Mouse (Mus musculus): ENCODE measurements around the gene Alox5. TPM values are rescaled to one million over a fixed set of nuclear protein-coding genes. Genes with fewer than 3 reads are reported as not detected.

Gene Alox5
- polyA plus RNA-seq, 1 experiment from 2014 or later: 0.86 TPM

- no peaks in the 10 kb centered on the region for H3K27me3 ChIP-seq (ENCODE audit: low read depth, poor library complexity, severe bottlenecking)
- no peaks in the 10 kb centered on the region for H3K4me1 ChIP-seq
- 86% methylated on average over 4 of the region's 4 CpGs for WGBS
- H3K36me3 ChIP-seq: no peaks in the 10 kb centered on the region
- H3K9me3 ChIP-seq (replicated peaks): no peaks in the 10 kb centered on the region
- no peak overlapping the region for H3K27ac ChIP-seq
- no peak overlapping the region for H3K4me3 ChIP-seq
- DNase-seq (ENCODE audit: low spot score): no peak
Measured at GRCm38 (mm10) chr6:116440447-116440846, 20.5 kb downstream of the Alox5 start.

- DNase-seq (ENCODE audit: low spot score): no peak
- H3K4me1 ChIP-seq: no peaks in the 10 kb centered on the region
- no peaks in the 10 kb centered on the region for H3K9me3 ChIP-seq (replicated peaks)
- H3K4me3 ChIP-seq: no peak overlapping the region
- no peak overlapping the region for H3K27ac ChIP-seq
- no peaks in the 10 kb centered on the region for H3K36me3 ChIP-seq
- WGBS: 89% methylated on average over 6 of the region's 6 CpGs
- no peaks in the 10 kb centered on the region for H3K27me3 ChIP-seq (ENCODE audit: low read depth, poor library complexity, severe bottlenecking)
Measured at GRCm38 (mm10) chr6:116439531-116439930, 21.4 kb downstream of the Alox5 start.

- DNase-seq (ENCODE audit: low spot score): no peak
- WGBS: 85% methylated on average over 6 of the region's 6 CpGs
- H3K36me3 ChIP-seq: no peaks in the 10 kb centered on the region
- no peaks in the 10 kb centered on the region for H3K4me1 ChIP-seq
- no peaks in the 10 kb centered on the region for H3K9me3 ChIP-seq (replicated peaks)
- no peak overlapping the region for H3K27ac ChIP-seq
- no peaks in the 10 kb centered on the region for H3K27me3 ChIP-seq (ENCODE audit: low read depth, poor library complexity, severe bottlenecking)
- no peak overlapping the region for H3K4me3 ChIP-seq
Measured at GRCm38 (mm10) chr6:116438864-116439263, 22.1 kb downstream of the Alox5 start.

- Histone ChIP-seq H3K27me3 (ENCODE audit: low read depth, poor library complexity, severe bottlenecking) (no peaks in the 10 kb centered on the region), H3K27ac (no peak overlapping the region), H3K4me1 (no peaks in the 10 kb centered on the region), H3K9me3 (replicated peaks) (no peaks in the 10 kb centered on the region), H3K36me3 (no peaks in the 10 kb centered on the region), H3K4me3 (no peak overlapping the region)
- WGBS: 78% methylated on average over 5 of the region's 5 CpGs
- DNase-seq (ENCODE audit: low spot score): no peak
Measured at GRCm38 (mm10) chr6:116428282-116428681, 32.7 kb downstream of the Alox5 start.

- H3K36me3 ChIP-seq: no peaks in the 10 kb centered on the region
- 77% methylated on average over 3 of the region's 3 CpGs for WGBS
- H3K27ac ChIP-seq: no peak overlapping the region
- H3K9me3 ChIP-seq (replicated peaks): no peaks in the 10 kb centered on the region
- no peak overlapping the region for H3K4me3 ChIP-seq
- no peak for DNase-seq (ENCODE audit: low spot score)
- H3K27me3 ChIP-seq (ENCODE audit: low read depth, poor library complexity, severe bottlenecking): no peaks in the 10 kb centered on the region
- H3K4me1 ChIP-seq: no peaks in the 10 kb centered on the region
Measured at GRCm38 (mm10) chr6:116427552-116427951, 33.4 kb downstream of the Alox5 start.

GRCm38 (mm10) chr6:116423664-116424063 lies 37.3 kb downstream of the Alox5 start:
- 71% methylated on average over 2 of the region's 2 CpGs for WGBS
- Histone ChIP-seq H3K36me3 (no peaks in the 10 kb centered on the region), H3K27me3 (ENCODE audit: low read depth, poor library complexity, severe bottlenecking) (no peaks in the 10 kb centered on the region), H3K4me1 (no peaks in the 10 kb centered on the region), H3K9me3 (replicated peaks) (no peaks in the 10 kb centered on the region), H3K4me3 (no peak overlapping the region), H3K27ac (no peak overlapping the region)
- no peak for DNase-seq (ENCODE audit: low spot score)

- no peaks in the 10 kb centered on the region for H3K36me3 ChIP-seq
- 92% methylated on average over 7 of the region's 7 CpGs for WGBS
- DNase-seq (ENCODE audit: low spot score): no peak
- H3K9me3 ChIP-seq (replicated peaks): no peaks in the 10 kb centered on the region
- no peaks in the 10 kb centered on the region for H3K4me1 ChIP-seq
- H3K27me3 ChIP-seq (ENCODE audit: low read depth, poor library complexity, severe bottlenecking): no peaks in the 10 kb centered on the region
- no peak overlapping the region for H3K27ac ChIP-seq
- H3K4me3 ChIP-seq: no peak overlapping the region
Measured at GRCm38 (mm10) chr6:116422991-116423390, 38.0 kb downstream of the Alox5 start.

- no peak for DNase-seq (ENCODE audit: low spot score)
- no peaks in the 10 kb centered on the region for H3K4me1 ChIP-seq
- H3K36me3 ChIP-seq: no peaks in the 10 kb centered on the region
- 89% methylated on average over 10 of the region's 10 CpGs for WGBS
- no peak overlapping the region for H3K27ac ChIP-seq
- no peaks in the 10 kb centered on the region for H3K27me3 ChIP-seq (ENCODE audit: low read depth, poor library complexity, severe bottlenecking)
- no peaks in the 10 kb centered on the region for H3K9me3 ChIP-seq (replicated peaks)
- no peak overlapping the region for H3K4me3 ChIP-seq
Measured at GRCm38 (mm10) chr6:116420271-116420670, 40.7 kb downstream of the Alox5 start.

- no peaks in the 10 kb centered on the region for H3K9me3 ChIP-seq (replicated peaks)
- no peak for DNase-seq (ENCODE audit: low spot score)
- H3K4me3 ChIP-seq: no peak overlapping the region
- H3K27me3 ChIP-seq (ENCODE audit: low read depth, poor library complexity, severe bottlenecking): no peaks in the 10 kb centered on the region
- H3K36me3 ChIP-seq: no peaks in the 10 kb centered on the region
- 71% methylated on average over 6 of the region's 6 CpGs for WGBS
- no peak overlapping the region for H3K27ac ChIP-seq
- no peaks in the 10 kb centered on the region for H3K4me1 ChIP-seq
Measured at GRCm38 (mm10) chr6:116419699-116420098, 41.3 kb downstream of the Alox5 start.

- no peaks in the 10 kb centered on the region for H3K36me3 ChIP-seq
- no peaks in the 10 kb centered on the region for H3K9me3 ChIP-seq (replicated peaks)
- H3K27me3 ChIP-seq (ENCODE audit: low read depth, poor library complexity, severe bottlenecking): no peaks in the 10 kb centered on the region
- DNase-seq (ENCODE audit: low spot score): no peak
- no peak overlapping the region for H3K4me3 ChIP-seq
- H3K27ac ChIP-seq: no peak overlapping the region
- 91% methylated on average over 1 of the region's 1 CpGs for WGBS
- no peaks in the 10 kb centered on the region for H3K4me1 ChIP-seq
Measured at GRCm38 (mm10) chr6:116418487-116418886, 42.5 kb downstream of the Alox5 start.

- no peaks in the 10 kb centered on the region for H3K9me3 ChIP-seq (replicated peaks)
- 68% methylated on average over 6 of the region's 6 CpGs for WGBS
- no peak overlapping the region for H3K4me3 ChIP-seq
- H3K27me3 ChIP-seq (ENCODE audit: low read depth, poor library complexity, severe bottlenecking): no peaks in the 10 kb centered on the region
- H3K27ac ChIP-seq: no peak overlapping the region
- DNase-seq (ENCODE audit: low spot score): no peak
- no peaks in the 10 kb centered on the region for H3K4me1 ChIP-seq
- H3K36me3 ChIP-seq: no peaks in the 10 kb centered on the region
Measured at GRCm38 (mm10) chr6:116417518-116418315, 43.3 kb downstream of the Alox5 start.

- no peaks in the 10 kb centered on the region for H3K4me1 ChIP-seq
- H3K36me3 ChIP-seq: no peaks in the 10 kb centered on the region
- no peak overlapping the region for H3K4me3 ChIP-seq
- H3K9me3 ChIP-seq (replicated peaks): no peaks in the 10 kb centered on the region
- no peak for DNase-seq (ENCODE audit: low spot score)
- H3K27ac ChIP-seq: no peak overlapping the region
- 89% methylated on average over 6 of the region's 6 CpGs for WGBS
- H3K27me3 ChIP-seq (ENCODE audit: low read depth, poor library complexity, severe bottlenecking): no peaks in the 10 kb centered on the region
Measured at GRCm38 (mm10) chr6:116416000-116416552, 44.9 kb downstream of the Alox5 start.

GRCm38 (mm10) chr6:116415126-116415676 lies 45.8 kb downstream of the Alox5 start:
- no peak overlapping the region for H3K4me3 ChIP-seq
- H3K4me1 ChIP-seq: no peaks in the 10 kb centered on the region
- H3K27me3 ChIP-seq (ENCODE audit: low read depth, poor library complexity, severe bottlenecking): no peaks in the 10 kb centered on the region
- H3K27ac ChIP-seq: no peak overlapping the region
- 91% methylated on average over 12 of the region's 12 CpGs for WGBS
- DNase-seq (ENCODE audit: low spot score): no peak
- 0 out of 2 replicates have a peak, but pooled peaks cover 7% of the 10 kb centered on the region for H3K36me3 ChIP-seq
- no peaks in the 10 kb centered on the region for H3K9me3 ChIP-seq (replicated peaks)
